Mouse (Mus musculus): ENCODE measurements around the gene Olfr597. TPM values are rescaled to one million over a fixed set of nuclear protein-coding genes. Genes with fewer than 3 reads are reported as not detected.
"Not testable (repeated sequence)": the region's sequence is repeated elsewhere in the genome, so short reads cannot be mapped to it uniquely, and the experiment has no call there.

Gene Olfr597
- polyA plus RNA-seq (2015; fragmentation: Nextera tagmentation; extraction: Ambion mirVana), result not detected in 2 replicates

DNA sequence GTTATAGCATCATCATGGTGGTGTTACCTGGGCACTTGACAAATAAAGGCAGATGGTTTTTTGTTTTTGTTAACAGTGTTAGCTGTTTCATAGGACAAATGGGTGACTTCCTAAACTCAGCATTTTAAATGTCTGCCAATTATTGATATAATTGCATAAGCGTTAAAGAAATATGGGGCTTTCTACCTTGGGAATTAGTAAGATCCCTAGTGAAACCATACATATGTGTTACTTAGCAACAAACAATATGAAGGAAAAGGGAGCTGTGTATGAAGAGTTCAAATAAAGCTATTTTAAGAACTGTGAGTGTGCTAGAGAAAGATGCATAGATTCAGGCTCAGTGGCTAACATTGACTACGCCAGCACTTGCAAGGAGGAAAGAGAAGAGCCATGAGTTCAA lies at the start of gene Olfr597:
Gene Olfr597 (plus strand): TSS at position 301 of the 400 bp plus-strand sequence.
- not testable (repeated sequence) for H3K27me3 ChIP-seq (replicated peaks); H3K27ac ChIP-seq (replicated peaks); ATAC-seq (ENCODE audit: low FRiP score); H3K36me3 ChIP-seq; H3K9me3 ChIP-seq (replicated peaks); H3K4me1 ChIP-seq; H3K9ac ChIP-seq (replicated peaks); H3K4me2 ChIP-seq; H3K4me3 ChIP-seq (replicated peaks)
- WGBS, result 94% methylated on average over 2 of the region's 2 CpGs

DNA sequence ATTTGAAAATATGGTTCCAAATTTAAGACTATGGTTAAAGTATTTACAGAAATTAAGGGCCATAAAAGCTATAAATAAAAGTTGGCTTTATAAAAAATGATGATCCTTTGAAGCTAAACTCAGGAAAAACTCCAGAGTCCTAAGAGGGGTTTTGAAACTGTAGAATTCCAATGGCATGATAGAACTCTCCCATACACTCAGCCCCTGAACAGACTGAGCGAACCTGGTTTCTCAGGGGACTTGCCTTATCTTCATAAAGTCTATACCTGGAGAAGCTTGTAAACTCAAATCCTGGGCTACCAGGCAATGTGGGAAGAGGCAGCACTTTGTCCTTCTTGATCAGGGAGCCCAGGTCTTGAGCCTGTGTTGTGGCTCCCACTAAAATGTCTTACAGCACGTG lies 10.8 kb upstream of the Olfr597 start, which contains the start of gene Olfr596:
Gene Olfr596 (plus strand): TSS at position 301 of the 400 bp plus-strand sequence.
- H3K4me2 ChIP-seq; ATAC-seq (ENCODE audit: low FRiP score); H3K36me3 ChIP-seq; H3K27me3 ChIP-seq (replicated peaks); H3K9ac ChIP-seq (replicated peaks); H3K9me3 ChIP-seq (replicated peaks); H3K27ac ChIP-seq (replicated peaks); H3K4me3 ChIP-seq (replicated peaks); H3K4me1 ChIP-seq: not testable (repeated sequence)
- WGBS, result 93% methylated on average over 2 of the region's 2 CpGs

DNA sequence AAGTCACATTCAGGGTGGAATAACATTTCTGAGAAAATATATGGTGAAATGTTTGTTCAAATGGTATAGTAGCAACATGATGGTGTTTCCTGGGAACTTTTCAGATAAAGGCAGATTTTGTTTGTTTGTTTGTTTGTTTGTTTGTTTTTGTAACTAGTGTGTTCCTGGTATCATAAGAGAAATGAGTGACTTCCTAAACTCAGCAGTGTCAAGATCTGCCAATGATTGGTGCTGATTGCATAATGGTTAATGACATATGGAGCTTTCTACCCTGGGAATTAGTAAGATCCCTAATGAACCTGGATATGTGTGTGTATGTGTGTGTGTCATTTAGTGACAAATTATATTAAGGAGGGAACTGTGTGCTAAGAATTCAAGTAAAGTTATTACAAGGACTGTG lies 7.2 kb downstream of the Olfr597 start, which contains the start of gene Olfr598:
Gene Olfr598 (plus strand): TSS at position 301 of the 400 bp plus-strand sequence.
- no peaks in the 10 kb centered on the region for H3K9me3 ChIP-seq (replicated peaks)
- H3K4me2 ChIP-seq, result no peak within 1 kb of the TSS
- no peak within 1 kb of the TSS for H3K9ac ChIP-seq (replicated peaks)
- no peak within 1 kb of the TSS for H3K4me3 ChIP-seq (replicated peaks)
- no peaks in the 10 kb centered on the region for H3K27me3 ChIP-seq (replicated peaks)
- no peaks in the 10 kb centered on the region for H3K4me1 ChIP-seq
- H3K27ac ChIP-seq (replicated peaks), result no peak within 1 kb of the TSS
- ATAC-seq (ENCODE audit: low FRiP score), result no peak
- no peaks in the 10 kb centered on the region for H3K36me3 ChIP-seq

DNA sequence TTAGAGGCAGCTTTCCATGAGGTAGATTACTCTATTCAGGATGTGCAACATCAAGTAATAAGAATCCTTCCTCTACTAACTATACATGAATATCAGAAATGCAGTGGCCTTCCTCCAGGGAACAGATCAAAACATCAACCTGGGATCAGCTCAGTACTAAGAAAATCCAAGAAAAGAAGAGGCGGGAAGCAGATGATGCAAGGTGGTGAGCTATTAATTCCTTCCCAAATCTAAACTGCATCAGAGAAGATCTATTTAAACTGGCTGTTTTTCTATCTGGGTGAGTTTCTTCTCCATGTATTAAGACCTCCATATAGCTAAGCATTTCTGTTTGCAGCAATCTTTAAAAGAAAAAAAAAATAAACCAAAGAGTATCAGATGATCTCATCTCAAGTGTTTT lies 19.5 kb downstream of the Olfr597 start, which contains the start of gene Olfr599:
Gene Olfr599 (plus strand): TSS at position 301 of the 400 bp plus-strand sequence.
- Histone ChIP-seq H3K4me3 (replicated peaks) (no peak within 1 kb of the TSS), H3K9ac (replicated peaks) (no peak within 1 kb of the TSS), H3K27me3 (replicated peaks) (no peaks in the 10 kb centered on the region), H3K27ac (replicated peaks) (no peak within 1 kb of the TSS), H3K4me2 (no peak within 1 kb of the TSS), H3K4me1 (no peaks in the 10 kb centered on the region), H3K36me3 (no peaks in the 10 kb centered on the region), H3K9me3 (replicated peaks) (no peaks in the 10 kb centered on the region)
- no peak for ATAC-seq (ENCODE audit: low FRiP score)
- 100% methylated on average over 1 of the region's 1 CpGs for WGBS

DNA sequence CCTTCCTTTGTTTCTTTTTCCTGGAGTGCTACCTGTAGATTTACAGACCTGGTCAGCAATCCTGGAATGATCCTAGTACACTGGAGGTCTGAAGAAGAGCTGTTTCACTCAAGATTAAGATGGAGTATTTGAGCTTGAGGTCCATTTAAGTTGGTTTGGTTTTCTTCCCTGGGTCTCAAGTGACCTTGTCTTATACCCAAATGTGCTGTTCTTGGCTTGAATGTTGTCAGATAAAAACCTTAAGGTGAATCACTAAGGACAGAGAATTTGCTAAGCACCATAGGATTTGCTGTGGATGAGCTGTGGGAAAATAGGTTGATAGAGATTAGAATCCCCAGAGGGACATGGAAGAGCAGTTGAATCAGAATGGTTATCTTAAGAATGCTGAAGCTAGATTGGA lies 33.5 kb downstream of the Olfr597 start, which contains the start of gene Olfr600:
Gene Olfr600 (minus strand): TSS at position 101 of the 400 bp plus-strand sequence.
- no peak for ATAC-seq (ENCODE audit: low FRiP score)
- Histone ChIP-seq H3K4me1 (no peaks in the 10 kb centered on the region), H3K4me2 (no peak within 1 kb of the TSS), H3K4me3 (replicated peaks) (no peak within 1 kb of the TSS), H3K27ac (replicated peaks) (no peak within 1 kb of the TSS), H3K9ac (replicated peaks) (no peak within 1 kb of the TSS), H3K27me3 (replicated peaks) (no peaks in the 10 kb centered on the region), H3K9me3 (replicated peaks) (no peaks in the 10 kb centered on the region), H3K36me3 (no peaks in the 10 kb centered on the region)

DNA sequence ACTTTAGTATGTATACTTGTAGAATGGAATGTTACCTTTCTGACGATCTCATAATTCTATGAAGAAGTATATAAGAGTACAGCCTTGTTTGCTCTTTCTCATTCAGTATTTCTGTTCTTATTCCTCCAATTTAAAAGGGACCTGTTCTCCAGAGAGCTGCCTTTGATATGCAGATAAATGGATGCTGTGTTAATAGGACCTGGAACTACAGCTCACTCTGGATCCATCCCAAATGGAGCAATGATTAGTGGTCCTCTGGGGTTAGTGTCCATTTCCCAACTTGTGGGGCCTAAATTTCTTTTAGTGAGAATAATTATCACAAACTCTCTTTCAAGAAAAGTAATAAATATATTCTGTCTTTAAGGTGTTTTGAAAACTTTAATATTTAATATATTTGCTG lies 46.4 kb downstream of the Olfr597 start, which contains the start of gene Olfr601:
Gene Olfr601 (minus strand): TSS at position 101 of the 400 bp plus-strand sequence.
- H3K36me3 ChIP-seq, result no peaks in the 10 kb centered on the region
- WGBS, result 97% methylated on average over 1 of the region's 1 CpGs

More for the DNA sequence above, 46.4 kb downstream of the Olfr597 start, which contains the start of gene Olfr601:
- Histone ChIP-seq H3K9me3 (replicated peaks) (no peaks in the 10 kb centered on the region), H3K27ac (replicated peaks) (no peak within 1 kb of the TSS), H3K27me3 (replicated peaks) (no peaks in the 10 kb centered on the region), H3K9ac (replicated peaks) (no peak within 1 kb of the TSS), H3K4me1 (no peaks in the 10 kb centered on the region), H3K4me3 (replicated peaks) (no peak within 1 kb of the TSS), H3K4me2 (no peak within 1 kb of the TSS)
- no peak for ATAC-seq (ENCODE audit: low FRiP score)

Small RNA genes within 50 kb of the gene (microRNA-seq; reads per million reads assigned to microRNA genes)
- not detected for gene Gm23550

Other genes with a start within 250 kb of the Olfr597 start
- not detected in 2 replicates for gene Olfr584, start 234.4 kb upstream of the Olfr597 start, polyA plus RNA-seq (2015; fragmentation: Nextera tagmentation; extraction: Ambion mirVana)
- not detected in 2 replicates for gene Olfr585, start 218.6 kb upstream of the Olfr597 start, polyA plus RNA-seq (2015; fragmentation: Nextera tagmentation; extraction: Ambion mirVana)
- not detected in 2 replicates for gene Olfr586, start 190.7 kb upstream of the Olfr597 start, polyA plus RNA-seq (2015; fragmentation: Nextera tagmentation; extraction: Ambion mirVana)
- gene Olfr588-ps1, start 175.4 kb upstream of the Olfr597 start, polyA plus RNA-seq (2015; fragmentation: Nextera tagmentation; extraction: Ambion mirVana), result not detected in 2 replicates
- gene Olfr589, start 160.0 kb upstream of the Olfr597 start, polyA plus RNA-seq (2015; fragmentation: Nextera tagmentation; extraction: Ambion mirVana), result not detected in 2 replicates
- gene Olfr591, start 138.0 kb upstream of the Olfr597 start, polyA plus RNA-seq (2015; fragmentation: Nextera tagmentation; extraction: Ambion mirVana), result not detected in 2 replicates
- gene Olfr592, start 131.5 kb upstream of the Olfr597 start, polyA plus RNA-seq (2015; fragmentation: Nextera tagmentation; extraction: Ambion mirVana), result not detected in 2 replicates
- gene Olfr593, start 104.5 kb upstream of the Olfr597 start, polyA plus RNA-seq (2015; fragmentation: Nextera tagmentation; extraction: Ambion mirVana), result not detected in 2 replicates
- gene Olfr594, start 99.3 kb upstream of the Olfr597 start, polyA plus RNA-seq (2015; fragmentation: Nextera tagmentation; extraction: Ambion mirVana), result not detected in 2 replicates
- gene Usp17ld, start 63.8 kb upstream of the Olfr597 start, polyA plus RNA-seq (2015; fragmentation: Nextera tagmentation; extraction: Ambion mirVana), result not detected in 2 replicates
- gene Olfr596, start 10.7 kb upstream of the Olfr597 start, polyA plus RNA-seq (2015; fragmentation: Nextera tagmentation; extraction: Ambion mirVana), result not detected in 2 replicates
- not detected in 2 replicates for gene Olfr598, start 7.3 kb downstream of the Olfr597 start, polyA plus RNA-seq (2015; fragmentation: Nextera tagmentation; extraction: Ambion mirVana)
- gene Olfr599, start 19.6 kb downstream of the Olfr597 start, polyA plus RNA-seq (2015; fragmentation: Nextera tagmentation; extraction: Ambion mirVana), result not detected in 2 replicates
- not detected in 2 replicates for gene Olfr600, start 33.4 kb downstream of the Olfr597 start, polyA plus RNA-seq (2015; fragmentation: Nextera tagmentation; extraction: Ambion mirVana)
- not detected in 2 replicates for gene Olfr601, start 46.3 kb downstream of the Olfr597 start, polyA plus RNA-seq (2015; fragmentation: Nextera tagmentation; extraction: Ambion mirVana)
- not detected in 2 replicates for gene Olfr603, start 69.9 kb downstream of the Olfr597 start, polyA plus RNA-seq (2015; fragmentation: Nextera tagmentation; extraction: Ambion mirVana)
- not detected in 2 replicates for gene Usp17lc, start 98.8 kb downstream of the Olfr597 start, polyA plus RNA-seq (2015; fragmentation: Nextera tagmentation; extraction: Ambion mirVana)
- gene Olfr605, start 129.1 kb downstream of the Olfr597 start, polyA plus RNA-seq (2015; fragmentation: Nextera tagmentation; extraction: Ambion mirVana), result not detected in 2 replicates
- not detected in 2 replicates for gene Olfr606, start 132.7 kb downstream of the Olfr597 start, polyA plus RNA-seq (2015; fragmentation: Nextera tagmentation; extraction: Ambion mirVana)
- not detected in 2 replicates for gene Olfr607, start 147.8 kb downstream of the Olfr597 start, polyA plus RNA-seq (2015; fragmentation: Nextera tagmentation; extraction: Ambion mirVana)
- not detected in 2 replicates for gene Olfr608, start 153.6 kb downstream of the Olfr597 start, polyA plus RNA-seq (2015; fragmentation: Nextera tagmentation; extraction: Ambion mirVana)
- gene Olfr609, start 181.7 kb downstream of the Olfr597 start, polyA plus RNA-seq (2015; fragmentation: Nextera tagmentation; extraction: Ambion mirVana), result not detected in 2 replicates
- gene Olfr610, start 195.8 kb downstream of the Olfr597 start, polyA plus RNA-seq (2015; fragmentation: Nextera tagmentation; extraction: Ambion mirVana), result not detected in 2 replicates
- not detected in 2 replicates for gene Olfr611, start 204.5 kb downstream of the Olfr597 start, polyA plus RNA-seq (2015; fragmentation: Nextera tagmentation; extraction: Ambion mirVana)
- gene Olfr612, start 226.4 kb downstream of the Olfr597 start, polyA plus RNA-seq (2015; fragmentation: Nextera tagmentation; extraction: Ambion mirVana), result not detected in 2 replicates
- not detected in 2 replicates for gene Olfr613, start 231.8 kb downstream of the Olfr597 start, polyA plus RNA-seq (2015; fragmentation: Nextera tagmentation; extraction: Ambion mirVana)
- not detected in 2 replicates for gene Olfr615, start 239.8 kb downstream of the Olfr597 start, polyA plus RNA-seq (2015; fragmentation: Nextera tagmentation; extraction: Ambion mirVana)